Mouse (Mus musculus) bone marrow, adult 2 months (tissue): ENCODE measurements around the gene Kif5c.

Source experiments
- CTCF ChIP-seq: fragments of 200-500 bp; IDR thresholded peaks from 2 replicates; pipeline ENCODE4 v1.5.1; 2011; ENCODE audit warnings: low read length, control low read depth; ENCODE audit not compliant: control insufficient read depth, insufficient read depth
- POLR2A ChIP-seq: fragments of 200-500 bp; IDR thresholded peaks from 2 replicates; pipeline ENCODE4 v1.6.1; 2011; ENCODE audit warnings: low read depth, mild to moderate bottlenecking, control low read depth, low read length, borderline replicate concordance; ENCODE audit not compliant: control insufficient read depth

GRCm38 (mm10) chr2:49629181-49629580 lies 10.1 kb downstream of the Kif5c start:
- TF ChIP-seq CTCF: no peak
- TF ChIP-seq POLR2A: no peak
